Mouse (Mus musculus): Measurements from ENCODE around the gene Garnl3. TPM values are rescaled to one million over a fixed set of nuclear protein-coding genes. Genes with fewer than 3 reads are reported as not detected.

The Garnl3 gene
- polyA plus RNA-seq, 1 experiment from 2014 or later: 0.40 TPM

- H3K4me1 ChIP-seq (ENCODE audit: insufficient read depth): peaks cover 45% of the 10 kb centered on the region
- peak overlapping the region; percentile 97 for H3K4me2 ChIP-seq (ENCODE audit: low read depth, low read length)
- H3K36me3 ChIP-seq (replicated peaks; ENCODE audit: insufficient read depth, low read length): peaks cover 11% of the 10 kb centered on the region
- under 1% methylated on average over 33 of the region's 33 CpGs for WGBS (ENCODE audit: insufficient replicate concordance)
- H3K9ac ChIP-seq (replicated peaks): peak overlapping the region; percentile 95
- ATAC-seq: no peak; the same call in 1 of the 2 replicates
- H3K27ac ChIP-seq (ENCODE audit: low read depth): peak overlapping the region; percentile 94
- TF ChIP-seq CTCF (IDR thresholded peaks at IDR 0.05; ENCODE audit: low read depth): no peak
- no peak for TF ChIP-seq EP300 (IDR thresholded peaks at IDR 0.05; ENCODE audit: low read depth)
- peak overlapping the region; percentile 66 for H3K4me3 ChIP-seq (ENCODE audit: low read depth, low read length)
- H3K9me3 ChIP-seq (ENCODE audit: low read length): no peaks in the 10 kb centered on the region
- no peaks in the 10 kb centered on the region for H3K27me3 ChIP-seq (ENCODE audit: insufficient read depth, low read length)
- peak; percentile 52 for DNase-seq
These were observed 169.2 kb downstream of the Garnl3 start for GRCm38 (mm10) chr2:32962062-32962874.

GRCm38 (mm10) chr2:32961192-32961995 lies 170.1 kb downstream of the Garnl3 start, which contains the start of the genes Rpl12 and Lrsam1:
Rpl12 (plus strand) TSS chr2:32961559.
Lrsam1 (minus strand) TSS chr2:32961614.
- Histone ChIP-seq H3K27me3 (ENCODE audit: insufficient read depth, low read length) (no peaks in the 10 kb centered on the region), H3K4me3 (ENCODE audit: low read depth, low read length) (peak within 1 kb of the TSS; percentile 66), H3K9me3 (ENCODE audit: low read length) (no peaks in the 10 kb centered on the region), H3K9ac (replicated peaks) (peak within 1 kb of the TSS; percentile 95), H3K4me1 (ENCODE audit: insufficient read depth) (peaks cover 43% of the 10 kb centered on the region), H3K27ac (ENCODE audit: low read depth) (peak within 1 kb of the TSS; percentile 94), H3K36me3 (replicated peaks; ENCODE audit: insufficient read depth, low read length) (peaks cover 16% of the 10 kb centered on the region), H3K4me2 (ENCODE audit: low read depth, low read length) (peak within 1 kb of the TSS; percentile 97)
- peak; percentile 84 for ATAC-seq
- WGBS (ENCODE audit: insufficient replicate concordance): 3% methylated on average over 55 of the region's 55 CpGs
- peak; percentile 95 for DNase-seq
- no peak for TF ChIP-seq CTCF (IDR thresholded peaks at IDR 0.05; ENCODE audit: low read depth)
- peak; percentile 82 for TF ChIP-seq EP300 (IDR thresholded peaks at IDR 0.05; ENCODE audit: low read depth)

GRCm38 (mm10) chr2:32960273-32960672 lies 171.2 kb downstream of the Garnl3 start:
- H3K9ac ChIP-seq (replicated peaks): no peak overlapping the region; the same call in 1 of the 2 replicates
- DNase-seq: no peak
- peaks cover 16% of the 10 kb centered on the region for H3K36me3 ChIP-seq (replicated peaks; ENCODE audit: insufficient read depth, low read length)
- peak overlapping the region; percentile 8; the same call in 1 of the 2 replicates for H3K27ac ChIP-seq (ENCODE audit: low read depth)
- H3K4me1 ChIP-seq (ENCODE audit: insufficient read depth): peaks cover 33% of the 10 kb centered on the region
- 57% methylated on average over 4 of the region's 4 CpGs for WGBS (ENCODE audit: insufficient replicate concordance)
- no peaks in the 10 kb centered on the region for H3K9me3 ChIP-seq (ENCODE audit: low read length)
- TF ChIP-seq CTCF (IDR thresholded peaks at IDR 0.05; ENCODE audit: low read depth): no peak
- TF ChIP-seq EP300 (IDR thresholded peaks at IDR 0.05; ENCODE audit: low read depth): no peak
- no peak for ATAC-seq
- no peak overlapping the region for H3K4me3 ChIP-seq (ENCODE audit: low read depth, low read length)
- H3K27me3 ChIP-seq (ENCODE audit: insufficient read depth, low read length): no peaks in the 10 kb centered on the region
- peak overlapping the region; percentile 97; the same call in 1 of the 2 replicates for H3K4me2 ChIP-seq (ENCODE audit: low read depth, low read length)

GRCm38 (mm10) chr2:32957344-32957743 lies 174.1 kb downstream of the Garnl3 start:
- H3K4me3 ChIP-seq (ENCODE audit: low read depth, low read length): no peak overlapping the region
- H3K4me2 ChIP-seq (ENCODE audit: low read depth, low read length): no peak overlapping the region
- WGBS (ENCODE audit: insufficient replicate concordance): 62% methylated on average over 8 of the region's 8 CpGs
- H3K36me3 ChIP-seq (replicated peaks; ENCODE audit: insufficient read depth, low read length): peaks cover 19% of the 10 kb centered on the region; the same call in 1 of the 2 replicates
- no peaks in the 10 kb centered on the region for H3K27me3 ChIP-seq (ENCODE audit: insufficient read depth, low read length)
- no peak for ATAC-seq
- TF ChIP-seq CTCF (IDR thresholded peaks at IDR 0.05; ENCODE audit: low read depth): peak; percentile 26; the same call in 1 of the 2 replicates
- no peak for TF ChIP-seq EP300 (IDR thresholded peaks at IDR 0.05; ENCODE audit: low read depth)
- no peaks in the 10 kb centered on the region for H3K9me3 ChIP-seq (ENCODE audit: low read length)
- peaks cover 12% of the 10 kb centered on the region for H3K4me1 ChIP-seq (ENCODE audit: insufficient read depth)
- no peak overlapping the region for H3K27ac ChIP-seq (ENCODE audit: low read depth)
- H3K9ac ChIP-seq (replicated peaks): no peak overlapping the region
- DNase-seq: no peak

GRCm38 (mm10) chr2:32954581-32954980 lies 176.9 kb downstream of the Garnl3 start:
- H3K4me3 ChIP-seq (ENCODE audit: low read depth, low read length): no peak overlapping the region
- H3K4me2 ChIP-seq (ENCODE audit: low read depth, low read length): no peak overlapping the region
- ATAC-seq (no peak), DNase-seq (no peak)
- TF ChIP-seq CTCF (IDR thresholded peaks at IDR 0.05; ENCODE audit: low read depth) (peak; percentile 48), EP300 (IDR thresholded peaks at IDR 0.05; ENCODE audit: low read depth) (no peak)
- no peak overlapping the region for H3K27ac ChIP-seq (ENCODE audit: low read depth)
- H3K4me1 ChIP-seq (ENCODE audit: insufficient read depth): no peaks in the 10 kb centered on the region
- H3K9me3 ChIP-seq (ENCODE audit: low read length): no peaks in the 10 kb centered on the region
- 82% methylated on average over 2 of the region's 2 CpGs for WGBS (ENCODE audit: insufficient replicate concordance)
- H3K27me3 ChIP-seq (ENCODE audit: insufficient read depth, low read length): no peaks in the 10 kb centered on the region
- peaks cover 19% of the 10 kb centered on the region for H3K36me3 ChIP-seq (replicated peaks; ENCODE audit: insufficient read depth, low read length)
- H3K9ac ChIP-seq (replicated peaks): no peak overlapping the region

- H3K27me3 ChIP-seq (ENCODE audit: insufficient read depth, low read length): no peaks in the 10 kb centered on the region
- no peaks in the 10 kb centered on the region for H3K9me3 ChIP-seq (ENCODE audit: low read length)
- no peak overlapping the region for H3K9ac ChIP-seq (replicated peaks)
- peaks cover 14% of the 10 kb centered on the region for H3K36me3 ChIP-seq (replicated peaks; ENCODE audit: insufficient read depth, low read length)
- TF ChIP-seq CTCF (IDR thresholded peaks at IDR 0.05; ENCODE audit: low read depth) (no peak), EP300 (IDR thresholded peaks at IDR 0.05; ENCODE audit: low read depth) (no peak)
- H3K4me3 ChIP-seq (ENCODE audit: low read depth, low read length): no peak overlapping the region
- 82% methylated on average over 10 of the region's 11 CpGs for WGBS (ENCODE audit: insufficient replicate concordance)
- no peak overlapping the region for H3K27ac ChIP-seq (ENCODE audit: low read depth)
- no peak overlapping the region for H3K4me2 ChIP-seq (ENCODE audit: low read depth, low read length)
- no peaks in the 10 kb centered on the region for H3K4me1 ChIP-seq (ENCODE audit: insufficient read depth)
- DNase-seq (no peak), ATAC-seq (no peak)
These were observed 184.0 kb downstream of the Garnl3 start for GRCm38 (mm10) chr2:32947454-32947853.

Data from liver, postnatal 0 days (tissue).